Mouse (Mus musculus) left cerebral cortex, postnatal 4 days (tissue): ENCODE data around the gene 2010111I01Rik. TPM values are rescaled to one million over a fixed set of nuclear protein-coding genes. Genes with fewer than 3 reads are reported as not detected.

Source experiments
- DNase-seq: peaks from one replicate; pipeline ENCODE4 v3.0.0-alpha.2; 2022
- intact Hi-C: fragments of 180-260 bp; cut with DNase I; formaldehyde crosslinking; loops from one replicate; pipeline ENCODE4 v1.15.1; 2025
- total RNA-seq, 2 experiments: library from RNA; stranded (reverse); gene quantifications; 2 replicates each; pipeline ENCODE4 v1.2.3; 2021

2010111I01Rik gene
- total RNA-seq, 2 experiments from 2014 or later = 42.3 to 51.9 TPM

DNA sequence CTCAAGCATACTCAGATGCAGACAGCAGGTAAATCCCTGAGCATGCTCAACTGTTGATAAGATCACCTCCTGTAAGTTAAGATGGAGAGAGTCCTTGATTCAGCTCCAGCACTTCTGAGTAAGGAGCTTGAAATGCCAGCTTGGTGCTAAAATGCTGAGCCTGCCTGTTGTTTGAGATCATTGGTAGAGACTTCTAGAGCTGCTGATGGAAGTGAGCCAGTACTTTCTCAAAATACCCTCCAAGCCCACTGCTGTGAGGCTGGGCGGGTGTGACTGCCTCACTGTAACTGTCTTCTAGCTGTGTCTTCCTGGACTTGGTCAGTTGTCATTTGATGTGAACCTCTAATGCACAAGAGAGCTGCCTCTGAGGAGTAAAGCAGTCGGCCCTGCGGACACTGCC lies 51.4 kb downstream of the 2010111I01Rik start:
- intact Hi-C loops = no loop called here
- DNase-seq = no peak

DNA sequence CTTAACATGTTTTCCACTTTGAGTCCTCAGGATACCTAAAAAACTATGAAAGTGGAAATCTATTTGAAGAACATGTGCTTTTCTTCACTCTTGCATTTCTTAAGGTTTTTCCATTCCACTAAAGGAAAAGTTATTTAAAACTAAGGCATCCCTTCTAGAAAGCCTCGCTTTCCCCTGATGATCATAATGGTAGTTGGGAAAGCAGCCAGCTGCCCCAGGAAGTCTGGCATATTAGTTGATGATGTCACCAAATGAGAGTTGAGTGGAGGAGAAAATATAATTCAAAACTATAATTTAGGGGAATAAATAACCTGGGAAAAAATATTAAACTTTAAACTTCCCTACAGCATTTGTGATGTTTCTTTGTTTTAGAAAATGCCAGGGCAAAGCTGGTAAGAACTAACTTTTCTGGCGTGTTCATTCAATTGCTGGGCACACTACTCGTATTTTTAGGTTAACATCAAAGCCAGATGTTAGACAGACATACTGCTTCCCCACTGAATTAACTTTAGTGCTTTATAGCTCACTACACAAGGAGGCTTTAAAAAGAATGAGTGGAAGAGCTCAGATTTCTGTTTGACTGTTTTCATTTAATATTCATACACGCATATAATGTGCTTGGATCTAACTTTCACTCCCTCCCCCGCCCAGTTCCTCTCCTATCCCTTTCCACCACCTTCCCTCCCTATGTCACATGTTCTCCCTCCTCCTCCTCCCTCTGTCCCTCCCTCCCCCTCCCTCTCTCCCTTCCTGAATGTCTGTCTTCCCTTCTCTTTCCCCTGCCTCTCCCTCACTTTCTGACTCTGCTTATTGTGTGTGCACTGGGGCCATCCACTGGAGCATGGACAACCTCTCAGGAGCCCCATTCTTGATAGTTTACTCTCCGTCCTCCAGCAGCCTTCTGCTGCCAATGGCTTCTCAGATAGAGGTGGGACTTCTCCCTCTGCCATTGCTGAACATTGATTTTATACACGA lies 58.8 kb downstream of the 2010111I01Rik start:
- DNase-seq = no peak
- intact Hi-C loops = no loop called here

DNA sequence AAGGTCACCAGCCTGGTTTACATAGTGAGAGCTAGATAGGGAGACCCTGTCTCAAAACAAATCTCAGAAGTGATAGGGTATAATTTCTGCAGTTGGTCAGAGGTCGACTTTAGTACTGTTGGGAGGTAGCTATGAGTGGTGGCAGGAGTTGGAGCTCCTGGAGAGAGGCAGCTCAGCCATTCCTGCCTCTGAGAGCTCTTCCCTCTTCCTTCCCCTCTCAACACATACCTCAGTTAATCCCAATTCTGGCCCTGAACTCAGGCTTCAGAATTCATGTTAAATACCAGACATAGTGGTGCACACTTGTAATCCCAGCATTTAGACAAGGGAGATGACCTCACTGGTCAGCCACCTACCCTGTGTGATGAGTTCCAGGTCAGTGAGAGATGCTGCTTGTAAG lies 65.3 kb downstream of the 2010111I01Rik start:
- intact Hi-C loops = no loop called here
- DNase-seq = no peak

DNA sequence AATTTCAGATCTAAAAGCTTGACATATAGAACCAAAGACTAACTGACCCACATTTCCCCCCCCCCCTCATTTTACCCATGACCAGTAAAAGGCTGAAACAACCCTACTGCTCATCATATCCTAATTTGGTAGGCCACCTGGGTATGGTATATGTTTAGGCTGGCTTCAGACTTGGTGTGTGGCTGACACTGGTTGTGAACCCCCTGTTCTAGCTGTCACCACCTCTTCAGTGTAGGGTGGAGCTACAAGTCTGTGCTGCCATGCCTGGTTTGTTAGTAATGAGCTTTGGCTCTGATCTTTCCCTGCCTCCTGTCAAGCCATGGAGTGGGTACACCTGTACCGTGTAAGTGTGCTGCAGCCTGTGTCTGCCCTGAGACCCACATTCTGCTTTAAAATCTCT lies 66.6 kb downstream of the 2010111I01Rik start:
- no peak for DNase-seq
- intact Hi-C loops = no loop called here

DNA sequence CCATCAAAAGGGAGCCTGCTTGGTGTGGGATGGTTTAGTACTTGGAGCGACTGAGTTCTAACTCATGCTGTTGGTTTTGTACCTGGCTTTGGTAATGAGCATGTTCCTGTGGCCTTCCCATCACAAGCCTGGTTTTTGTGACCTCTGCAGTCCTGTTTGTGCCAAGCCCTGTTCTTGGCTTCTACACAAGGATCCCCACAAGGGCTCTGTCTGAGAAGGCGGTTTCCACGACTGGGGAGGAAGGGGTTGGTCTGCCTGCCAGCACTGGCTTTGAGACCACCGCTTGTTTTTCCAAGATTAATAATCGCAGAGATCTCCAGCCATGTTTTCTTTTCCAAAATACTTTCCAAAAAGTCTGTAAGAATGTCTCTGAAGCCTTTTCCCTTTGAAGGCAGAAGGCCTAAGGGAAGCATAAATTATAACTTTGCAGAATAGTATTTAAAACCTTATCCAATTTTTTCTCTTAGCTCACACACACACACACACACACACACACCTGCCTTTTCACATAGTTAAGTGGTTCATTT lies 67.7 kb downstream of the 2010111I01Rik start:
- peak; percentile 28 for DNase-seq
- intact Hi-C loops = no loop called here

DNA sequence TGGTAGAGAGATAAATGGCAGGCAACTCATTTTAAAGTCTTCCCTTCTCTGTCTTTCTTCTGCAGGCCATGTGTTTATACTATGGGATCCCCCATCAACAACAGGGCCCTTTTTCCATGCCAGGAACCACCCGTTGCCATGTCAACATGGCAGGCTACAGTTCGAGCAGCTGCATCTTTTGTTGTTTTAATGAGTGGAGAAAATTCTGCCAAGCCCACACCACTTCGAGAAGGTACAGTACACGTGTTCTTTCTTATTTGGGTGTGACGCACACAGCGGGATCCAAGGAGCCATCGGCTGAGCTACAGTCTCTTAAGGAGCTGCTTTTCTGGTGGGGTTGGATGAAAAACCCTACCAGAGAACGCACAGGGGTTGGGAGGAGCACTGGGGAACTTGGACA lies 68.3 kb downstream of the 2010111I01Rik start:
- peak; percentile 62 for DNase-seq
- intact Hi-C loops = no loop called here

DNA sequence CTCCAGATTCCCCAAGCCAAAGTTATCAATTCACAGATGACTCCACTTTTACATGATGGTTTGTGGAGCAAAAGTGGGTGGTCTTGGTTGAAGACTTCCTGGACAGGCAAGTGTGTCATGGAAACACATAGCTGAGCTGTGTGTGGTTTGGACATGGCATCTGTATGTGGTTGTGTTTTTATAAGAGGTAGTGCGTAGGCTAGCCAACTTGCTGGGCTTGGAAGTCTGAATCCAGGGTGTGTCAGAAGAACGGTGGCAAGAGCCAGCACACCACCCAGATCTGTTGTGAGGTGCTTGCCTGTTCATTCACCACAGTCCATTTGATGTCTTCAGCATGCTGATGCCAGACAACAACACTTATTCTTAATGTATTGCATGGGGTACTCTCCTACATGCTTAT lies 68.7 kb downstream of the 2010111I01Rik start:
- no peak for DNase-seq
- intact Hi-C loops = no loop called here

DNA sequence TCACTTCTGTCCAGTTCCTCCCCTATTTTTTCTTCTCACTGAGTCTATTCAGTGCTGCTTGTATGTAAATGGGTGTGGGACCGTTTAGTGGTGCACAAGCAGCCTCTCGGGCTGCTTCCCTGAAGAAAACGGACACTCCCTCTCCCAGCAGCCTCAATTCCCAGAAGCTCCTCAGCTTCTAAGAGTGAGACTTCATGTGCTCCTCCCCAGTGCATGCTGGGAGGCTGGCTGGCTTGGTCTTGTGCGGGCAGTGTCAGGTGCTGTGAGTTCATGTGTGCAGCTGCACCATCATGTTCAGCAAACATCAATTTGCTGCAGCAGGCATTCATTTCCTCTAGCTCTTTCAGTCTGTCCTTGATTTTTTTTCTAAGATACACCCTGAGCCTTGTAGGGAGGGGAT lies 70.0 kb downstream of the 2010111I01Rik start:
- DNase-seq = no peak
- intact Hi-C loops = loop anchor here (5.0 kb wide), 1 partner anchor 112 kb away; no protein-coding TSS in a partner anchor

DNA sequence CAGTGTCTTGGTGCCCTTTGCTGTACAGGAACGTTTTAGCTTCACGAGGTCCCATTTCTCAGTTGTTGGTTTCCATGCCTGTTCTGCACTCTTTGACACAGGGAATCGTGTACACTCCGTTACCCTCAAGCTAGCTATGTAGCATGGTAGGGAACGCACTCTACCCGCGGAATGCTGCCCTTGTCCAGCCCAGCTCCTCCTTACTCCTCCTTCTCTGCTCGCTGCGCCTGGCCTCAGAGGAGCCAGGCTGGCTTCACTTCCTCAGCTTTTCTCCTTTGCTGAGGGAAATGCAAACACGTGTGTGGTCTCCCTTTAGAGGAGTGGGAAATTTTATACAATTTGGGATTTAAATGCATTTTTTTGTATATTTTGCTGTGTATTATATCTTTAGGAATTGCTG lies 73.2 kb downstream of the 2010111I01Rik start:
- DNase-seq = no peak
- intact Hi-C loops = loop anchor here (5.0 kb wide), 1 partner anchor 116 kb away; no protein-coding TSS in a partner anchor

DNA sequence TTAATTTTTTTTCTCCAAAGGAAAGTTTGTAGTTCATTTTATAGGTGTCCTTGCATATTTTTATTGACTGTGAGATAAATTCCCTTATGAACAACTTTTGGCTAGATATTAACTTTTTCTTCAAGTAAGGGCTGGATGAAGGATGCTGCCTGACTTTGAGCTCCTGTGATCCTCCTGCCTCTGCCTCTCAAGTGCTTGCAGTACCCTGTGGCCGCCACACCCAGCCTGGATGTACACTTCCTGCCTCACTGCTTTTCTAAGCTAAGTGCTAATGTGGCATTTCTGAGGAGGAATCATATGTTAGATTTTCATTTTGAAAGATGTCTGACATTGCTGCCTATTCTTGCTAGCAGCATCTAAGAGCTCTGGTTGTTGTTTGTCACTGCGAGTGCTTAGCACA lies 73.7 kb downstream of the 2010111I01Rik start:
- DNase-seq = no peak
- intact Hi-C loops = loop anchor here (5.0 kb wide), 1 partner anchor 116 kb away; no protein-coding TSS in a partner anchor

DNA sequence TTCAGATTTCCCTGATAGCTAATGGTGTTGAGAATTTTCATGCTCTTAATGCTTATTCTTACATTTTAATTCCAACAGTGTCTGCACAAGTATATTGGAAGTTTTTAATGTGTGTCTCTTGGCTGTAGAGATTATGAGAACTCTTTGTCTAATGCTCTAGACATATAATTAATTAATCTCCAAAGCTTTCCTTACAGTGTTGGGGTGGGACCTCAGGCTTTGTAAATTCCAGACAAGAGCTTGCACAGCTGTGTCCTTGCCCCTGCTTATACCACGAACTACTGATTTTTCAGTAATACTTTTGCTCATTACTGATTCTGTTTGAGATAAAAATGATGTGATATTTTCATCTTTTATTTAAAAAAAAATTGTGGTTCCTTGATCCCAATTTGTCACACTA lies 74.2 kb downstream of the 2010111I01Rik start:
- intact Hi-C loops = loop anchor here (5.0 kb wide), 1 partner anchor 117 kb away; no protein-coding TSS in a partner anchor
- DNase-seq = no peak

DNA sequence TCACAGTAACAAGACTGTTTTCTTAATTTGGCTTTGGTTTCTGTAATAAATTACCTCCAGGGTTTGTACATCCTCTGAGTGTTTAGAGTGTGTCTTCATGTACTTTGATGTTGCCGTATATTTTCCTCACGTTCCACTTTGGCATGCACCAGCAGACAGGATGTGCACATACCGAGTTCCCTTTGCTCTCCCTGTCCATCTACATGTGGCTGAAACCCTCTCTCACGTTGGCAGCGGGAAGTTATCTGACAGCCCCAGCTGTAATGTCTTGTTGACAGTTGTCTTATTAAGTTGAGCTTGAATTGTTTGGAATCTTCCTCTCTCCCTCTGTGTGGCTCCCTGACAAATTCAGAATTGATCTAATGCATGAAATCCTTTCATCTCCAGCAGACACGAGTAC lies 74.6 kb downstream of the 2010111I01Rik start:
- intact Hi-C loops = loop anchor here (5.0 kb wide), 1 partner anchor 117 kb away; no protein-coding TSS in a partner anchor
- DNase-seq = no peak

DNA sequence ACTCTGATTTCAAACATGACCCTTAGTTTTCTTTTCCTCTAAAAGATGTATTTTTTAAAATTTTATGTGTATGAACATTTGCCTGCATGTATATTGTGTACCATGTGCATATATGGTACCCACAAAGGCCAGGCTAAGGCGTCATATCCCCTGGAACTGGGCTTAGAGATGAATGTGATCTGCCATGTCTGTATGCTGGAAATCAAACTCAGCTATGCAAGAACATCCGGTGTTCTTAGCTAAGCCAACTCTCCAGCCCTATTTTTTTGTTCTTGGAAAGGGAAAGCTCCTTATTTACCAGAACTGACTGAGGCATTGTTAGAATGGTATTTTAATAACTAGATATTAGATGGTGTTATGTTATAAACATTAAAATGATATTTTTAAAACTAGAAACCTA lies 75.2 kb downstream of the 2010111I01Rik start:
- no peak for DNase-seq
- intact Hi-C loops = loop anchor here (5.0 kb wide), 1 partner anchor 118 kb away; no protein-coding TSS in a partner anchor

DNA sequence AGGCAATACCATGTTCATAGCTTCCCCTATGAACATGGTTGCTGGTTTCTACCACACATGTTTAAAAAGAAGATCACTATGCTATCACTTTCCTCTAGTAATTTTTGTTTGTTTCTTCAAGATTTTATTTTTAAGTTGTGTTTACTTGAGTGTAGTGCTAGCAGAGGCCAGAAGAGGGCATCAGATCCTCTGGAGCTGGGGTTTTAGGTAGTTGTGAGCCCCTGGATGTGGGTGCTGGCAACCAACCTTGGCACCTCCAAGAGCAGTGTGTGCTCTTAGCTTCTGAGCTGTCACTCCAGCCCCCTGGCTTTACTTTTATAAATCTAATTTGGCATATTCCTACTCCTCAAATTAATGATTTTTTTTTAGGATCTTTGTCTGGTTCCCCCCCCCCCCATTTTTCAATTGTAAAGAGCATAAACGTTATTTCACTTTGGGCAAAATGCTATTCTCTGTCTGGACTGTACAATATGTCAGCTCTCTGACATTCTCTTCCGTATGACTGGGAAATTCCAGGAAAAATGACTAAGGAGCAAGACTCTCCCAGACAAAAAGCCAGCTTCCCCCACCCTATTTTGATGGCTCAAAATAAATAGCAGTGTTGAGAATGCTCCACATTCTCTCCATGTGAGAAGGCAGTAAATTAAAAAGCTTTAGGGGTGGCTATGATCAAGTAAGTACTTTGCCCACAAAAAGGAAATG lies 81.0 kb downstream of the 2010111I01Rik start:
- intact Hi-C loops = no loop called here
- no peak for DNase-seq

DNA sequence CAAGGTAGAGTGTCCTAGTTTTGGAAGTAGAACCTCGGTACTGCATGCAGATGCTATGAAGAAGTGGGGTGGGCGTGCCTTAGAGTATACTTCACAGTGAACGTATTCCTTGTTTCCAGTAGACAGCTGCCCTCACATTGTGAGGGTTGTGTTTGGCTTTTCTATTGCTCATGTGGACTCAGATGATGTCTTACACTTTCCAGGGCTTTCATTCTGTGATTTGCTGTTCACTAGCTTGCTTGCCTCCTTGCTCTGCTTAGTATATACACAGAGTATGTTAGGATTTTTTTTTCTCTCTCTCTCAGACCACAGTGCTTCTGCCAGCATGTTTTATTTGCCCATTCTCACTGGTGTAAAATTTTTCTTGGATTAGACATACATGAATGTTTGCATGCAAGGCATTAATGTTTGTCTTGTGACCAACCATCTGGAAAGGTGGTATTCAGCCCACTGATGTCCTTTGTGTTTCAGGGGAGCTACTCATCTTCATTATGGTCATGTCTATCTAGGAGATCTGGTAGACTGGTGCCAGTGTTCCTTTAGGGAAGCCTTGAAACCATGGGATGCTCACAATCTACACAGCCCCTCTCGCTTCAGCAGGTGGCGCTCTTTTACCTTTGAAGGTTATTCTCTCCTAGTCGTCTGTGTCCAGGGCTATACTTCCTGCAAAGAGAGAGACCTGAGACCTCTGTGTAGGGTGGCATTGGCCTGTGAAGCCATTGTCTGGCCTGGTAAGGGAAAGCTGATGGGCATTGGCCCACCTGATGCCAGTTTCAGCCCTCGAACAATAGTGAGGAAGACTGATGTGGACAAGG lies 81.7 kb downstream of the 2010111I01Rik start:
- peak; percentile 71 for DNase-seq
- intact Hi-C loops = no loop called here

DNA sequence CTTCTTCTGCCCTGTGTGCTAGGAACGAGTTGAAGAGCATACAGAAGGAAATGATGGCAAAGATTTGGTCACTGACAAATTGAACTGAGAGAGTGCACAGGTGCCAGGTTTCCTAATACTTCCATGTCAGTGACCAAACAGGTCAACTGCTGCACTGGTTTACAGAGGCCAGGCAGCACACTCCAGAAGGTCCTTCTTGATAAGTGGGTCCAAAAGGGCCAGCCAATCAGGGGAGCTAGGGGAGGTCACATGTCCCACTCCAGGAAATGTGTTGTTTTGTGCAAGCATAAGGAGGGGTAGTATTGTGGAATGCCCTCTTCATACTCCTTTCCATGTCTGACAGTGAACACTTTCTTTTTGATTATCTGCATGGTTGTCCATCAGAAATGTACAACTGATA lies 99.0 kb downstream of the 2010111I01Rik start:
- DNase-seq = no peak
- intact Hi-C loops = no loop called here

DNA sequence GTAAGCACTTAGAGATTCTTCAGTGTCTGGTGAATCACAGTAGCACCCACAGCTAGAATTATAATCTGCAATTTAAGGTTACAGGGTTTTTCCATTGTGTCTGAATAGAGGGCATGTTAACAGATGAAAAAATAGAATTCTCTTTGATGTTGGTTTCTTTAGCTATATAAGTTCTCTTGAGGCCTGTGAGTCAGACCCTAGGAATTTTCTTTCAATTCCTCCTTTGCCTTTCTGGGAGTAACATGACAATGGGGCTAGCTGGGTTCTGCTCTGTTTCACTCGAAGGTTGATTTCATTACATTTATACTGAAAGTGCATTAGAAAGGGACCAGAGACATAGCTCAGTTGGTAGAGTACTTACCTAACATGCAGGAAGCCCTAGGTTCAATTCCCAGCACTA lies 101.9 kb downstream of the 2010111I01Rik start:
- no peak for DNase-seq
- intact Hi-C loops = no loop called here

DNA sequence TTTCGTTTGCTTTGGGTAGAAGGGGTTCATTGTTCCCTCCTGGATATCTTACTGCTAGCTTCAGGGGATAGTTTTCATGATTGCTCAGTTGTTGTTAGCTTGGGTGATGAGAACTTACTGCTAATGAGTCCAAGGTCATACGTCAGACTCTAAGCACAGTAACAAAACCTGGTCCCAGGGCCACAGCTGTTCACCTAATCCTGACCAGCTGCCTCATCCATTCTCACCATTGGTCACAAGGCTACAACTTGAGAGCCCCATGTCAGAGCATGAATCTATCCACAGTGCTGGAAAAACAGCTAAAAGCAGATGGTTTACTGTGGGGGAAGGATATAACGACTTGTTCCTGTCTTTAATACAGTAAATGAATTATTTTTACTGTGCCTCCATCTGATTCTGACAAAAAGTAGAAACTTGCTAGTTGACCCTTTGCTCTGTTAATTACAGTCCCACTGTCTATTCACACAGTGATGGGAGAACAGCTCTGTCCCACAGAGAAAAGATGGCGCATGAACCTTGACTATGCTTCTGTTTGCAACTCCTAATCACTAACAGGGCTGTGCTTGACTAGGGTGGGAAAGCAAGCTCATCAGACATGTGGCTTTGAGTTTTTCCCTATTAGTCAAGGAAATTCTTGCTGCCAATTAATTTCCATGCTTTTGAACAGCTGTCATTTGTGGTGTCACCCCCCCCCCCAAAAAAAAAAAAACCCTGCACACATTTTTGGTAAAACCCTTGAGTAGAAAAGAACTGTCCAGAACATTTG lies 103.9 kb downstream of the 2010111I01Rik start:
- no peak for DNase-seq
- intact Hi-C loops = no loop called here

DNA sequence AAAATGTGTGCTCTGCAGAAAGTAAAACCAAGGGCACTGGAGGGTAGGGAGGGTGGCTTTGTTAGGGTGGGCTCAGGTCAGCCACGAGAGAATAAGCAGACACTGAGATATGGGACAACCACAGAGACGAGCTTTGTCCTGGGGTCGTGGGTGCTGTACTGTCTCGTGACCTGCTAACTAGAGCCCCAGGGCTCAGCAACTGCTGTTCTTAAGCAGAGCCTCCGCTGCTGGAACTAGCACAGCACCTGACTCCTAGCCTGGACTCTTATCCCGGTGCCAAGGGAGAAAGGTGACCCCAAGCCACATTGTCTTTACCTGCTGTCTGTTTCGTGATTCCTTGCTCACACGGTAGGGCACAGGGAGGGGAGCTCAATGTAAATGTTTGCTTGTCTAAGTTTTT lies 107.2 kb downstream of the 2010111I01Rik start:
- intact Hi-C loops = no loop called here
- DNase-seq = no peak

DNA sequence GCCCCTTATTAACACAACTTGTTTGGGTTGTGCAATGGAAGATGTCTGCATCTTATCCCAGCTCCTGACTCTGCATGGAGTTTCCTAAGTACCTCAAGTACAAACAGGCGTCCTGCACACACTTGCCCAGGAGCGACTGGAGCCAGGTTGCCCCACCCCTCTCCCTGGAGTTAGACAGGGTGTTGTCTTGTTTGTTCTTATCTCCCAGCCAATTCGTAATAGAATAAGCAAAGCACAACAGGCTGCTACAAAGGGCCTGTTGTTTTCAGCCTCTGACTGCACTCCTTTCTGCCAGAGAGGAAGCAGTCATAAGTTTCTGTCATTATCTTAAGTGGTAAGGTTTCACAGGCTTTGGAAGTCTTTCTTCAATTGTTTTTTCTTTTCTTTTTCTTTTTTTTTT lies 107.7 kb downstream of the 2010111I01Rik start:
- no peak for DNase-seq
- intact Hi-C loops = no loop called here
